Mouse (Mus musculus) limb, embryonic 14.5 days (tissue): ENCODE measurements around the gene Tmc8. TPM values are rescaled to one million over a fixed set of nuclear protein-coding genes. Genes with fewer than 3 reads are reported as not detected.

Experiments
- ATAC-seq: fragments of 200-750 bp; cut with Nextera tagmentation; 2 replicates; pipeline ENCODE4 v1.8.0; 2017; ENCODE audit warnings: low read depth, moderate number of reproducible peaks, moderate TSS enrichment; ENCODE audit not compliant: low FRiP score
- DNase-seq: peaks from one replicate; pipeline ENCODE4 v3.0.0-alpha.2; 2015; ENCODE audit warnings: low spot score
- H3K27ac ChIP-seq: fragments of 300-500 bp; sonication (generic); replicated peaks from 2 replicates; pipeline ENCODE4 v1.5.1; 2014; ENCODE audit warnings: low read depth, mild to moderate bottlenecking, low read length, moderate library complexity, mixed read lengths
- H3K27me3 ChIP-seq: fragments of 300-500 bp; sonication (generic); 2 replicates; pipeline ENCODE4 v1.6.1; 2014; ENCODE audit warnings: low read length, mixed read lengths; ENCODE audit not compliant: control insufficient read depth, insufficient read depth
- H3K36me3 ChIP-seq: fragments of 300-500 bp; sonication (generic); 2 replicates; pipeline ENCODE4 v1.6.1; 2014; ENCODE audit warnings: mild to moderate bottlenecking, low read length, moderate library complexity, mixed read lengths; ENCODE audit not compliant: control insufficient read depth, insufficient read depth
- H3K4me1 ChIP-seq: fragments of 300-500 bp; sonication (generic); 2 replicates; pipeline ENCODE4 v1.6.1; 2014; ENCODE audit warnings: antibody characterized with exemption, low read length, mixed read lengths; ENCODE audit not compliant: control insufficient read depth, insufficient read depth
- H3K4me2 ChIP-seq: fragments of 300-500 bp; sonication (generic); replicated peaks from 2 replicates; pipeline ENCODE4 v1.6.1; 2014; ENCODE audit warnings: low read depth, mild to moderate bottlenecking, low read length, moderate library complexity; ENCODE audit not compliant: severe bottlenecking
- H3K4me3 ChIP-seq: fragments of 300-500 bp; sonication (generic); replicated peaks from 2 replicates; pipeline ENCODE4 v1.5.1; 2014; ENCODE audit warnings: low read length
- H3K9ac ChIP-seq: fragments of 300-500 bp; sonication (generic); 2 replicates; pipeline ENCODE4 v1.6.1; 2014; ENCODE audit warnings: mild to moderate bottlenecking, low read depth, low read length, moderate library complexity; ENCODE audit not compliant: severe bottlenecking
- H3K9me3 ChIP-seq: fragments of 300-500 bp; sonication (generic); 2 replicates; pipeline ENCODE4 v1.6.1; 2016; ENCODE audit warnings: low read length; ENCODE audit not compliant: control insufficient read depth
- POLR2A ChIP-seq: fragments of 200-500 bp; IDR thresholded peaks from 2 replicates; pipeline ENCODE4 v1.8.0; 2012; ENCODE audit warnings: inconsistent platforms, mild to moderate bottlenecking, moderate library complexity, borderline replicate concordance; ENCODE audit not compliant: insufficient read depth, insufficient read length; ENCODE audit errors: extremely low read depth
- whole genome bisulfite sequencing: fragments of 180-500 bp; shearing (Covaris S2); extraction: QIAGEN DNeasy Blood & Tissue Kit; methylation state at CpG from one replicate; pipeline ENCODE4 v1.1.7; 2014; 5-methylcytosine and 5-hydroxymethylcytosine counted together
- polyA plus RNA-seq, 2 experiments: library from polyadenylated mRNA; depleted of rRNA in 1 of 2; stranded (reverse) in 1 of 2; unstranded in 1 of 2; fragments of >200 nt; fragmentation: Nextera tagmentation in 1 of 2; extraction: Ambion mirVana in 1 of 2; gene quantifications; 2 replicates each; pipeline versions ENCODE4 v1.2.1 to v1.2.3; 2012 to 2014

Tmc8 gene
- polyA plus RNA-seq, 2 experiments = 1.1 to 3.1 TPM

GRCm38 (mm10) chr11:117765361-117765760 lies 16.5 kb upstream of the Tmc8 start:
- ATAC-seq = no peak
- Histone ChIP-seq H3K9ac (no peak overlapping the region), H3K27me3 (no peaks in the 10 kb centered on the region), H3K4me3 (no peak overlapping the region), H3K36me3 (peaks cover 59% of the 10 kb centered on the region), H3K4me1 (no peaks in the 10 kb centered on the region), H3K4me2 (no peak overlapping the region), H3K9me3 (no peaks in the 10 kb centered on the region), H3K27ac (no peak overlapping the region)
- no peak for DNase-seq
- WGBS = 93% methylated on average over 5 of the region's 5 CpGs
- no peak for TF ChIP-seq POLR2A

GRCm38 (mm10) chr11:117766275-117766674 lies 15.6 kb upstream of the Tmc8 start:
- ATAC-seq = no peak
- 87% methylated on average over 3 of the region's 3 CpGs for WGBS
- H3K4me1 ChIP-seq = no peaks in the 10 kb centered on the region
- no peak overlapping the region for H3K4me2 ChIP-seq
- no peaks in the 10 kb centered on the region for H3K27me3 ChIP-seq
- no peak for TF ChIP-seq POLR2A
- no peak for DNase-seq
- H3K27ac ChIP-seq = no peak overlapping the region
- H3K9ac ChIP-seq = no peak overlapping the region
- no peak overlapping the region for H3K4me3 ChIP-seq
- no peaks in the 10 kb centered on the region for H3K9me3 ChIP-seq
- peaks cover 54% of the 10 kb centered on the region for H3K36me3 ChIP-seq

- no peak overlapping the region for H3K4me2 ChIP-seq
- 84% methylated on average over 20 of the region's 20 CpGs for WGBS
- no peaks in the 10 kb centered on the region for H3K27me3 ChIP-seq
- no peaks in the 10 kb centered on the region for H3K4me1 ChIP-seq
- TF ChIP-seq POLR2A = no peak
- H3K4me3 ChIP-seq = no peak overlapping the region
- H3K36me3 ChIP-seq = peaks cover 38% of the 10 kb centered on the region
- H3K9me3 ChIP-seq = no peaks in the 10 kb centered on the region
- no peak overlapping the region for H3K27ac ChIP-seq
- DNase-seq = no peak
- no peak overlapping the region for H3K9ac ChIP-seq
- ATAC-seq = no peak
These were observed 12.9 kb upstream of the Tmc8 start for GRCm38 (mm10) chr11:117768725-117769682.

- Histone ChIP-seq H3K27me3 (no peaks in the 10 kb centered on the region), H3K9me3 (no peaks in the 10 kb centered on the region), H3K9ac (no peak overlapping the region), H3K4me1 (no peaks in the 10 kb centered on the region), H3K4me3 (no peak overlapping the region), H3K4me2 (no peak overlapping the region), H3K36me3 (peaks cover 34% of the 10 kb centered on the region), H3K27ac (no peak overlapping the region)
- no peak for DNase-seq
- no peak for ATAC-seq
- WGBS = 86% methylated on average over 7 of the region's 7 CpGs
- TF ChIP-seq POLR2A = no peak
These were observed 12.2 kb upstream of the Tmc8 start for GRCm38 (mm10) chr11:117769683-117770047.

- Histone ChIP-seq H3K4me3 (no peak overlapping the region), H3K27me3 (no peaks in the 10 kb centered on the region), H3K4me1 (no peaks in the 10 kb centered on the region), H3K9me3 (no peaks in the 10 kb centered on the region), H3K4me2 (no peak overlapping the region), H3K27ac (no peak overlapping the region), H3K9ac (no peak overlapping the region), H3K36me3 (peaks cover 34% of the 10 kb centered on the region)
- no peak for DNase-seq
- no peak for ATAC-seq
- TF ChIP-seq POLR2A = no peak
- 84% methylated on average over 10 of the region's 10 CpGs for WGBS
These were observed 11.5 kb upstream of the Tmc8 start for GRCm38 (mm10) chr11:117770407-117770806.
